Mouse (Mus musculus) thymus, adult 2 months (tissue): ENCODE measurements around the gene Dppa5a. TPM values are rescaled to one million over a fixed set of nuclear protein-coding genes. Genes with fewer than 3 reads are reported as not detected.
A peak's percentile ranks its signal among the peaks of the same experiment; 100 is the strongest.
"Not testable (repeated sequence)": the region's sequence is repeated elsewhere in the genome, so short reads cannot be mapped to it uniquely, and the experiment has no call there.

Experiments used
- DNase-seq: peaks from one replicate; pipeline ENCODE4 v3.0.0; 2021
- H3K27ac ChIP-seq: fragments of 200-500 bp; 2 replicates; pipeline ENCODE4 v1.5.1; 2012; ENCODE audit warnings: low read length, control low read depth; ENCODE audit not compliant: control insufficient read depth, insufficient read depth
- H3K27me3 ChIP-seq: fragments of 200-500 bp; 2 replicates; pipeline ENCODE4 v1.6.1; 2012; ENCODE audit warnings: mild to moderate bottlenecking, low read length, moderate library complexity, mixed read lengths; ENCODE audit not compliant: control insufficient read depth, insufficient read depth
- H3K36me3 ChIP-seq: fragments of 200-500 bp; 2 replicates; pipeline ENCODE4 v1.6.1; 2012; ENCODE audit warnings: mild to moderate bottlenecking, low read length, moderate library complexity; ENCODE audit not compliant: control insufficient read depth, insufficient read depth
- H3K4me1 ChIP-seq: fragments of 200-500 bp; replicated peaks from 2 replicates; pipeline ENCODE4 v1.6.1; 2012; ENCODE audit warnings: low read length; ENCODE audit not compliant: control insufficient read depth, insufficient read depth
- H3K4me3 ChIP-seq: fragments of 200-500 bp; 2 replicates; pipeline ENCODE4 v1.5.1; 2012; ENCODE audit warnings: mild to moderate bottlenecking, low read length, control low read depth, moderate library complexity; ENCODE audit not compliant: control insufficient read depth, insufficient read depth
- CTCF ChIP-seq: fragments of 200-500 bp; IDR thresholded peaks from 2 replicates; pipeline ENCODE4 v1.5.1; 2012; ENCODE audit warnings: mild to moderate bottlenecking, control low read depth, low read length, moderate library complexity, borderline replicate concordance; ENCODE audit not compliant: control insufficient read depth, poor library complexity, insufficient read depth; ENCODE audit errors: extremely low read depth
- POLR2A ChIP-seq: fragments of 200-500 bp; IDR thresholded peaks from 2 replicates; pipeline ENCODE4 v1.6.1; 2012; ENCODE audit warnings: mild to moderate bottlenecking, low read length, control low read depth, moderate library complexity; ENCODE audit not compliant: control insufficient read depth, poor library complexity, insufficient read depth; ENCODE audit errors: extremely low read depth
- WGBS: fragments of 180-500 bp; shearing (Covaris S2); methylation state at CpG from one replicate; pipeline ENCODE4 v1.1.7; 2018; 5-methylcytosine and 5-hydroxymethylcytosine counted together
- polyA plus RNA-seq: library from polyadenylated mRNA; depleted of rRNA; stranded (reverse); fragments of >200 nt; gene quantifications from 2 replicates; pipeline ENCODE4 v1.2.3, GENCODE M21; 2012; rRNA removed

Gene Dppa5a
- 0.19 TPM in 1 of 2 replicates, not detected in the other for polyA plus RNA-seq

- H3K4me3 ChIP-seq, H3K27me3 ChIP-seq, DNase-seq, H3K27ac ChIP-seq, H3K4me1 ChIP-seq, H3K36me3 ChIP-seq: not testable (repeated sequence)
- 97% methylated on average over 16 of the region's 16 CpGs for WGBS
Observed at GRCm38 (mm10) chr9:78367959-78368358, at the start of gene Dppa5a. Gene Dppa5a (minus strand): TSS chr9:78368177.

- Histone ChIP-seq H3K36me3 (no peaks in the 10 kb centered on the region), H3K4me1 (no peaks in the 10 kb centered on the region), H3K4me3 (no peak overlapping the region), H3K27me3 (no peaks in the 10 kb centered on the region), H3K27ac (no peak overlapping the region)
- no peak for TF ChIP-seq CTCF
- TF ChIP-seq POLR2A = no peak
- WGBS = 87% methylated on average over 7 of the region's 7 CpGs
- DNase-seq = no peak
Observed at GRCm38 (mm10) chr9:78401596-78401995, 33.6 kb upstream of the Dppa5a start.

- no peak for TF ChIP-seq POLR2A
- TF ChIP-seq CTCF = no peak
- 91% methylated on average over 5 of the region's 5 CpGs for WGBS
- Histone ChIP-seq H3K36me3 (no peaks in the 10 kb centered on the region), H3K27me3 (peaks cover 10% of the 10 kb centered on the region), H3K27ac (no peak overlapping the region), H3K4me1 (peaks cover 7% of the 10 kb centered on the region), H3K4me3 (no peak overlapping the region)
- no peak for DNase-seq
Observed at GRCm38 (mm10) chr9:78400570-78400969, 32.6 kb upstream of the Dppa5a start.

- WGBS = 66% methylated on average over 9 of the region's 9 CpGs
- no peaks in the 10 kb centered on the region for H3K36me3 ChIP-seq
- H3K27me3 ChIP-seq = peaks cover 13% of the 10 kb centered on the region
Observed at GRCm38 (mm10) chr9:78396517-78396916, 28.5 kb upstream of the Dppa5a start.

GRCm38 (mm10) chr9:78395630-78396351 lies 27.8 kb upstream of the Dppa5a start, which contains the start of gene Ddx43:
Gene Ddx43 (plus strand): TSS chr9:78395777.
- Histone ChIP-seq H3K36me3 (no peaks in the 10 kb centered on the region), H3K27me3 (peaks cover 13% of the 10 kb centered on the region), H3K4me3 (peak within 1 kb of the TSS; percentile 35), H3K27ac (no peak within 1 kb of the TSS), H3K4me1 (peaks cover 9% of the 10 kb centered on the region)
- DNase-seq = peak; percentile 31
- TF ChIP-seq CTCF = 0 out of 2 replicates have a peak, but pooled peaks have one; percentile 22
- 0 out of 2 replicates have a peak, but pooled peaks have one; percentile 22 for TF ChIP-seq POLR2A
- whole genome bisulfite sequencing = 2% methylated on average over 91 of the region's 93 CpGs

More at GRCm38 (mm10) chr9:78396517-78396916, 28.5 kb upstream of the Dppa5a start:
- TF ChIP-seq POLR2A (no peak), CTCF (no peak)
- no peak overlapping the region for H3K4me3 ChIP-seq
- H3K27ac ChIP-seq = no peak overlapping the region
- DNase-seq = no peak
- H3K4me1 ChIP-seq = peaks cover 9% of the 10 kb centered on the region

GRCm38 (mm10) chr9:78395244-78395629 lies 27.3 kb upstream of the Dppa5a start:
- WGBS = 44% methylated on average over 11 of the region's 11 CpGs
- DNase-seq = no peak
- Histone ChIP-seq H3K27ac (no peak overlapping the region), H3K4me3 (peak overlapping the region; percentile 35; the same call in 1 of the 2 replicates), H3K27me3 (peaks cover 13% of the 10 kb centered on the region), H3K36me3 (no peaks in the 10 kb centered on the region), H3K4me1 (peaks cover 9% of the 10 kb centered on the region)
- TF ChIP-seq POLR2A (no peak), CTCF (no peak)

GRCm38 (mm10) chr9:78394602-78395001 lies 26.6 kb upstream of the Dppa5a start:
- H3K36me3 ChIP-seq = no peaks in the 10 kb centered on the region
- H3K4me1 ChIP-seq = peaks cover 9% of the 10 kb centered on the region
- WGBS = 72% methylated on average over 7 of the region's 7 CpGs
- DNase-seq = no peak
- TF ChIP-seq POLR2A = no peak
- TF ChIP-seq CTCF = no peak
- H3K27me3 ChIP-seq = peaks cover 13% of the 10 kb centered on the region
- H3K4me3 ChIP-seq = no peak overlapping the region
- H3K27ac ChIP-seq = no peak overlapping the region
